Mouse (Mus musculus): ENCODE measurements around the gene Fut7. TPM values are rescaled to one million over a fixed set of nuclear protein-coding genes. Genes with fewer than 3 reads are reported as not detected.

Gene Fut7
- polyA plus RNA-seq, 1 experiment from 2014 or later, result not detected

DNA sequence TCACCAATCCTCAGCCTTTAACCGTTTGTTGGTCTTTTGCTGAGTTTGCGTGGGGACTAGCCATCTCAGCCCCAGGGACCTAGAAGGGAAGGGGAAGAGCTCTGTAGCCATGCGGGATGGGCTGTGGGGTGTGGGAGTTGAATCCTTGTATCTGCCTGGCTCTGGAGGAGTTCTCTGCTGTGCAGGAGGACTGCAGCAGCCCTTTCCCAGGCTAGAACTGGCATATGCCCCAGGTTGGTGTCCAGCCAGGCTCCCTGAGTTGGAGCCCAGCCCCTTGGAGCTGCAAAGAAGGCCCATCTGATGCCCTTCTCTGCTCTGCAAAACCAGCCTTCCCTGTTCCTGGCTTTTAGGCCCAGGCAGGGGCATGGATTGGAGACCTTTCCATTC is 26.5 kb upstream of the Fut7 start:
- Histone ChIP-seq H3K36me3 (ENCODE audit: control insufficient read depth, insufficient read depth, low read length) (no peaks in the 10 kb centered on the region), H3K9me3 (ENCODE audit: control insufficient read depth, low read length) (no peaks in the 10 kb centered on the region), H3K9ac (ENCODE audit: low read length) (no peak overlapping the region), H3K27ac (replicated peaks; ENCODE audit: low read depth, low read length) (no peak overlapping the region), H3K4me2 (ENCODE audit: low read depth, severe bottlenecking) (no peak overlapping the region), H3K27me3 (ENCODE audit: control insufficient read depth, insufficient read depth, low read length) (peaks cover 62% of the 10 kb centered on the region), H3K4me1 (ENCODE audit: control insufficient read depth, insufficient read depth, low read length) (no peaks in the 10 kb centered on the region; the same call in 1 of the 2 replicates), H3K4me3 (ENCODE audit: low read depth, low read length) (no peak overlapping the region)
- DNase-seq (ENCODE audit: low spot score) (no peak), ATAC-seq (ENCODE audit: insufficient number of reproducible peaks, low FRiP score, low TSS enrichment, low read depth) (no peak)
- WGBS, result 38% methylated on average over 3 of the region's 3 CpGs

DNA sequence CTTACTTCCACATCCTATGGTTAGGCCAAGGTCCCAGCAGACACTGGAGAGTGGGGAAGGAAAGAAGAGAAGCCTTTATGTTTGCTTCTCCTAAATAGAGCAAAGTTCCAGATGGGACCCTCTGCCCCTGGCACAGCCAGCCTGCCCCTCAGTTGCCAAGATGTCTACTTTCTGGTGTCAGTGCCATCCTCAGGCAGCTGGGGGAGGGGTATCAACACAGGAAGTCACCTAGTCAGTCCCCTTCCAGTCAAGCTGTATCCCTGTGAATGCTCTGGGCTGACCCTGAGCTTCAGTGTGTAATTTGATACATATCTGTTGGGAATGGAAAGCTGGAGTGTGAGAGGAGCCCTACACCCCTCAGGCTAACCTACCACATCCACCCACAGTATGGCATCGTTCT is 26.1 kb upstream of the Fut7 start:
- no peak overlapping the region for H3K9ac ChIP-seq (ENCODE audit: low read length)

DNA sequence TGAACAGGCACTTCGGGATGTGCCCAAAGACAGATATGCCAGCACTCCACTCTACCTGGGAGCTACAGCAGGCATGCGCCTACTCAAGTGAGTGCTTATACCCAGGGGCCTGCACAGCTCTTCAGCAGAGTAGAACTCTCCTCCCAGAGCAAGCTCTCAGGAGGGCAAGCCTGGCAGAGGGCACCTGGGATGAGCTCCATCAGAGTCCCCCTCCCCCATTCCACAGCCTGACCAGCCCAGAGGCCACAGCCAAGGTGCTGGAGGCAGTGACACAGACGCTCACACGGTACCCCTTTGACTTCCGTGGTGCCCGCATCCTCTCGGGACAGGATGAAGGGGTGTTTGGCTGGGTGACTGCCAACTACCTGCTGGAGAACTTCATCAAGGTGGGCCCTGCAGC is 25.0 kb upstream of the Fut7 start:
- WGBS, result 88% methylated on average over 7 of the region's 7 CpGs
- no peak overlapping the region for H3K9ac ChIP-seq (ENCODE audit: low read length)
- H3K27me3 ChIP-seq (ENCODE audit: control insufficient read depth, insufficient read depth, low read length), result peaks cover 77% of the 10 kb centered on the region
- H3K4me3 ChIP-seq (ENCODE audit: low read depth, low read length), result no peak overlapping the region
- H3K9me3 ChIP-seq (ENCODE audit: control insufficient read depth, low read length), result no peaks in the 10 kb centered on the region
- no peak overlapping the region for H3K27ac ChIP-seq (replicated peaks; ENCODE audit: low read depth, low read length)
- DNase-seq (ENCODE audit: low spot score) (no peak), ATAC-seq (ENCODE audit: insufficient number of reproducible peaks, low FRiP score, low TSS enrichment, low read depth) (no peak)
- H3K36me3 ChIP-seq (ENCODE audit: control insufficient read depth, insufficient read depth, low read length), result no peaks in the 10 kb centered on the region
- peaks cover 2% of the 10 kb centered on the region for H3K4me1 ChIP-seq (ENCODE audit: control insufficient read depth, insufficient read depth, low read length)
- H3K4me2 ChIP-seq (ENCODE audit: low read depth, severe bottlenecking), result no peak overlapping the region

More for the DNA sequence above, 26.1 kb upstream of the Fut7 start:
- 40% methylated on average over 1 of the region's 1 CpGs for WGBS
- Histone ChIP-seq H3K4me1 (ENCODE audit: control insufficient read depth, insufficient read depth, low read length) (no peaks in the 10 kb centered on the region; the same call in 1 of the 2 replicates), H3K27me3 (ENCODE audit: control insufficient read depth, insufficient read depth, low read length) (peaks cover 67% of the 10 kb centered on the region), H3K4me2 (ENCODE audit: low read depth, severe bottlenecking) (no peak overlapping the region), H3K27ac (replicated peaks; ENCODE audit: low read depth, low read length) (no peak overlapping the region), H3K36me3 (ENCODE audit: control insufficient read depth, insufficient read depth, low read length) (no peaks in the 10 kb centered on the region), H3K9me3 (ENCODE audit: control insufficient read depth, low read length) (no peaks in the 10 kb centered on the region), H3K4me3 (ENCODE audit: low read depth, low read length) (no peak overlapping the region)
- ATAC-seq (ENCODE audit: insufficient number of reproducible peaks, low FRiP score, low TSS enrichment, low read depth), result no peak
- no peak for DNase-seq (ENCODE audit: low spot score)

DNA sequence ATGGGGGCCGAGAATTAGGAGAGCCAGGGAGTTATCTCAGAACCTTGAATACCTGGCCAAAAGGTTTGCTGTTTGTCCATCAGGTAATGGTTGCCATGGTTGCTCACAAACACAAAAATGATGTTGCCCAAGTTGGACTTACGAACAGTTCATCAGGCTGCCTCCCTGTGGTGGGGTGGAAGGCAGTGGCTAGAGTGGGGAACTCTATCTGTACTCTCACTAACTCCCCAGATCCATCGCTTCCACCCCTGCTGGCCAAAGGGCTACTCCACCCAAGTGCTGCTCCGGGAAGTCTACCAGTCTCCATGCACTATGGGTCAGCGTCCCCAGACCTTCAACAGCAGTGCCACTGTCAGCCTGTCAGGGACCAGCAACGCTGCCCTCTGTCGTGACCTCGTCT is 24.0 kb upstream of the Fut7 start, which contains the start of gene Npdc1:
Gene Npdc1 (plus strand): TSS at position 301 of the 400 bp plus-strand sequence.
- Histone ChIP-seq H3K4me3 (ENCODE audit: low read depth, low read length) (no peak within 1 kb of the TSS), H3K9me3 (ENCODE audit: control insufficient read depth, low read length) (no peaks in the 10 kb centered on the region), H3K4me1 (ENCODE audit: control insufficient read depth, insufficient read depth, low read length) (peaks cover 5% of the 10 kb centered on the region), H3K27me3 (ENCODE audit: control insufficient read depth, insufficient read depth, low read length) (peaks cover 83% of the 10 kb centered on the region), H3K9ac (ENCODE audit: low read length) (no peak within 1 kb of the TSS), H3K27ac (replicated peaks; ENCODE audit: low read depth, low read length) (no peak within 1 kb of the TSS), H3K36me3 (ENCODE audit: control insufficient read depth, insufficient read depth, low read length) (no peaks in the 10 kb centered on the region), H3K4me2 (ENCODE audit: low read depth, severe bottlenecking) (no peak within 1 kb of the TSS)
- DNase-seq (ENCODE audit: low spot score) (no peak), ATAC-seq (ENCODE audit: insufficient number of reproducible peaks, low FRiP score, low TSS enrichment, low read depth) (no peak)
- 59% methylated on average over 8 of the region's 8 CpGs for WGBS

DNA sequence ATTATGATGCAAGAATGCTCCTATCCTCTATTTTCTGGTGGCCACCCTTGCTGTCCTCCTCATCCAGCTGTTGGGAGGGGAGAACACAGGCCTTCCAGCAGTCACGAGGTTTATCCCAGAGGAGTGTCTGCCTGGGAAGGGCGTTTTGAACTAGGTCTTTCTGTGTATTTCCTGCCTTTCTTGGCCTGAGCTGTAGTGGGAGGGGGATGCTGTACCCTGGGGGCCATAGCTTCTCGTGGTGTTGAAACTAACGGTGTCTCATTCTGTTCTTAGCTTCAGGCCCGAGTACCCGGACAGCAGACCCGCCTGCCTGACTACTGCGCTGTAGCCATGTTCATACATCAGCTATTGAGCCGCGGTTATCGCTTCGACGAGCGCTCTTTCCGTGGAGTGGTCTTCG is 22.8 kb upstream of the Fut7 start:
- no peak overlapping the region for H3K4me2 ChIP-seq (ENCODE audit: low read depth, severe bottlenecking)
- peaks cover 80% of the 10 kb centered on the region for H3K27me3 ChIP-seq (ENCODE audit: control insufficient read depth, insufficient read depth, low read length)
- DNase-seq (ENCODE audit: low spot score) (no peak), ATAC-seq (ENCODE audit: insufficient number of reproducible peaks, low FRiP score, low TSS enrichment, low read depth) (no peak)
- H3K9ac ChIP-seq (ENCODE audit: low read length), result no peak overlapping the region
- H3K4me3 ChIP-seq (ENCODE audit: low read depth, low read length), result no peak overlapping the region
- no peaks in the 10 kb centered on the region for H3K9me3 ChIP-seq (ENCODE audit: control insufficient read depth, low read length)
- H3K27ac ChIP-seq (replicated peaks; ENCODE audit: low read depth, low read length), result no peak overlapping the region
- no peaks in the 10 kb centered on the region for H3K36me3 ChIP-seq (ENCODE audit: control insufficient read depth, insufficient read depth, low read length)
- peaks cover 5% of the 10 kb centered on the region for H3K4me1 ChIP-seq (ENCODE audit: control insufficient read depth, insufficient read depth, low read length)
- 24% methylated on average over 16 of the region's 16 CpGs for WGBS

DNA sequence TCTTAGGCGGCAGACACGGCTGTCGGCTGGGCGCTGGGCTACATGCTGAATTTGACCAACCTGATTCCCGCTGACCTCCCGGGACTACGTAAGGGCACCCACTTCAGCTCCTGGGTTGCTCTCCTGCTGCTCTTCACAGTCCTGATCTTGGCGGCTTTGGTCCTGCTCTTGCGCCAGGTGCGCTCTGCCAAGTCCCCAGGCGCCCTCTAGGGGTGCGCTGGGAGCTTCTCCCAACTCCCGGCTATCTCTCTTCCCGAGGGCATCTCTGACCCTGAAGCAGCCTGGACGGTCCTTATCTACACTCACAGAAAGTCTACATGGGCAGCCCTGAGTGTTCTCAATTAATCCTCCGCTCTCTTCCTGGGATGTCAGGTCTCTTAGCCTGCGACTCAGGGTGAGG is 22.3 kb upstream of the Fut7 start:
- no peak overlapping the region for H3K4me3 ChIP-seq (ENCODE audit: low read depth, low read length)
- DNase-seq (ENCODE audit: low spot score) (no peak), ATAC-seq (ENCODE audit: insufficient number of reproducible peaks, low FRiP score, low TSS enrichment, low read depth) (no peak)
- no peak overlapping the region for H3K9ac ChIP-seq (ENCODE audit: low read length)
- H3K9me3 ChIP-seq (ENCODE audit: control insufficient read depth, low read length), result no peaks in the 10 kb centered on the region
- H3K27me3 ChIP-seq (ENCODE audit: control insufficient read depth, insufficient read depth, low read length), result peaks cover 76% of the 10 kb centered on the region
- H3K27ac ChIP-seq (replicated peaks; ENCODE audit: low read depth, low read length), result no peak overlapping the region
- H3K4me1 ChIP-seq (ENCODE audit: control insufficient read depth, insufficient read depth, low read length), result peaks cover 5% of the 10 kb centered on the region
- no peak overlapping the region for H3K4me2 ChIP-seq (ENCODE audit: low read depth, severe bottlenecking)
- 3% methylated on average over 17 of the region's 17 CpGs for WGBS
- H3K36me3 ChIP-seq (ENCODE audit: control insufficient read depth, insufficient read depth, low read length), result no peaks in the 10 kb centered on the region

DNA sequence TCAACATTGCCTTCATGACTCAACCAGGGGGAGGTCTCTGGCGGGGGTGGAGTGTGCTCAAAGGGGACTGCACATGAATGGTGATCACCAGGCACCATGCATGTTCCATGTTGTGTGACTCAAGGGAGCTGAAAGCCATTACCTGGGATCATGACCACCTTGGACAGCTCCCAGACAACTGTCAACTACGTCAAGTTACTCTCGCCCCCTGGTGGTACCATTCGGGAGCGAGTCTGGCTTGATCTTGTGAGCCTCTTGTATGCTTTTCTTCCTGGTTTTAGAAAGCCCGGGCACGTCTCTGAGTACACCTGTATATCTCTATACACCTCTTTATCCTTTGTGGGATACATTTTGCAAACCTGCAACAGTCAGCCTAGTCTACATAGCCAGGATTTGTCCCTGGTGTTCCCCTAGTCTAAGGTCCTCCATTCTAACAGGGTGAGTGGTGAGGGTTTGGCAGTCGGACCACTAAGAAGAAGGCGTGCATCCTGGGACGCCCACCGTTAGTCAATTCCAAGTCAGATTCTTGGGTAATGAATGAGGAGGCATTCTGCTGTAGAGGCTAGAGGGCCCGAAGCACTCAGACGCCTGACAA is 20.6 kb upstream of the Fut7 start:
- under 1% methylated on average over 13 of the region's 13 CpGs for WGBS
- Histone ChIP-seq H3K4me3 (ENCODE audit: low read depth, low read length) (peak overlapping the region; percentile 40; the same call in 1 of the 2 replicates), H3K4me2 (ENCODE audit: low read depth, severe bottlenecking) (peak overlapping the region; percentile 67), H3K27me3 (ENCODE audit: control insufficient read depth, insufficient read depth, low read length) (peaks cover 61% of the 10 kb centered on the region), H3K4me1 (ENCODE audit: control insufficient read depth, insufficient read depth, low read length) (peaks cover 5% of the 10 kb centered on the region; the same call in 1 of the 2 replicates), H3K27ac (replicated peaks; ENCODE audit: low read depth, low read length) (no peak overlapping the region), H3K36me3 (ENCODE audit: control insufficient read depth, insufficient read depth, low read length) (no peaks in the 10 kb centered on the region), H3K9me3 (ENCODE audit: control insufficient read depth, low read length) (no peaks in the 10 kb centered on the region), H3K9ac (ENCODE audit: low read length) (no peak overlapping the region)
- DNase-seq (ENCODE audit: low spot score), result peak; percentile 95
- no peak for ATAC-seq (ENCODE audit: insufficient number of reproducible peaks, low FRiP score, low TSS enrichment, low read depth)

DNA sequence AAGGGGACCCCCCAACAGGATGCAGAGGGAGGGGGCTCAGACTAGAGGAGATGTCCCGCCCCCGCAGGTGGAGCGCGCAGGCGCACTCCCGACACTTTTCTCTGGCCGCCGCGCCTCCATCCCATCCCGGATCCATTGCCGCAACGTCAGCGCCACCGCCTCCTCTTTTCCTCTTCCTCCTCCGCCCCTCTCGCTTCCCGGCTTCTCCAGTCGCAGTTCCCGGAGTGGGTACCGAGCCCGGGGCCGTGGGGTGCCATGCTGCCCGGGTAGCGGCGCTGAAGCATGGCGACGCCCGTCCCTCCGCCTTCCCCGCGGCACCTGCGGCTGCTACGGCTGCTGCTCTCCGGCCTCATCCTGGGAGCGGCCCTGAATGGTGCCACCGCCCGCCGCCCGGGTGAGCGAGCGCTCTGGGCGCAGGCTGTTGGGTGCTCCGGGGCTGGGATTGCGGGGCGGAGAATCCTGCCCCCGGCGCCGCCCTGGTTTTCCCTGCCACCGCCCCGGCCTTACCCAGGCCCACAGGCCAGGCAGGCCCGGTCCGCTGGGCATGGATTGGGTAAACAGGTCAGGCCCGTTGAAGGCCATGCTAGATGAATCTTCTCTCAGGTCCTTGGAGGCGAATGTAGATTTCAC is 20.0 kb upstream of the Fut7 start:
- no peak for ATAC-seq (ENCODE audit: insufficient number of reproducible peaks, low FRiP score, low TSS enrichment, low read depth)
- H3K9me3 ChIP-seq (ENCODE audit: control insufficient read depth, low read length), result no peaks in the 10 kb centered on the region
- 2% methylated on average over 54 of the region's 54 CpGs for WGBS
- H3K4me1 ChIP-seq (ENCODE audit: control insufficient read depth, insufficient read depth, low read length), result peaks cover 5% of the 10 kb centered on the region; the same call in 1 of the 2 replicates
- H3K36me3 ChIP-seq (ENCODE audit: control insufficient read depth, insufficient read depth, low read length), result no peaks in the 10 kb centered on the region
- H3K4me3 ChIP-seq (ENCODE audit: low read depth, low read length), result peak overlapping the region; percentile 40
- H3K27me3 ChIP-seq (ENCODE audit: control insufficient read depth, insufficient read depth, low read length), result peaks cover 59% of the 10 kb centered on the region
- peak; percentile 42 for DNase-seq (ENCODE audit: low spot score)
- peak overlapping the region; percentile 67 for H3K4me2 ChIP-seq (ENCODE audit: low read depth, severe bottlenecking)
- H3K9ac ChIP-seq (ENCODE audit: low read length), result peak overlapping the region; percentile 35; the same call in 1 of the 2 replicates
- H3K27ac ChIP-seq (replicated peaks; ENCODE audit: low read depth, low read length), result no peak overlapping the region

Data from limb, embryonic 11.5 days (tissue).